Mouse (Mus musculus) heart, adult 2 months (tissue): ENCODE measurements at regions not wholly inside any gene's neighbourhood (a gene's known extent, or its start where the extent isn't known, plus 50 kb on each side); places are given as distances from the start of the nearest gene placed in this dataset.

ENCODE experiments used
- CTCF ChIP-seq: fragments of 200-600 bp; IDR thresholded peaks from 2 replicates; pipeline ENCODE4 v1.8.1; 2022; ENCODE audit warnings: antibody characterized with exemption, mild to moderate bottlenecking, moderate library complexity
- EP300 ChIP-seq: fragments of 200-500 bp; IDR thresholded peaks from 2 replicates; pipeline ENCODE4 v1.6.1; 2011; ENCODE audit warnings: low read depth, low read length, control low read depth; ENCODE audit not compliant: insufficient read depth
- POLR2A ChIP-seq: fragments of 200-500 bp; IDR thresholded peaks from 2 replicates; pipeline ENCODE4 v1.6.1; 2011; ENCODE audit warnings: mild to moderate bottlenecking, low read depth, low read length, control low read depth; ENCODE audit not compliant: insufficient read depth

GRCm38 (mm10) chr10:44939403-44939802 is 127.6 kb upstream of the Prep start:
- TF ChIP-seq CTCF, result no peak
- no peak for TF ChIP-seq POLR2A
- TF ChIP-seq EP300, result no peak
